Mouse (Mus musculus) large intestine, adult 2 months (tissue): ENCODE results near the gene Snx15. TPM values are rescaled to one million over a fixed set of nuclear protein-coding genes. Genes with fewer than 3 reads are reported as not detected.

Experiments used
- DNase-seq: peaks from one replicate; pipeline ENCODE4 v3.0.0-alpha.2; 2012; ENCODE audit warnings: low read depth, low spot score
- WGBS: fragments of 180-500 bp; shearing (Covaris S2); methylation state at CpG from one replicate; pipeline ENCODE4 v1.1.7; 2018; 5-methylcytosine and 5-hydroxymethylcytosine counted together
- polyA plus RNA-seq: library from polyadenylated mRNA; depleted of rRNA; stranded (reverse); fragments of >200 nt; gene quantifications from 2 replicates; pipeline ENCODE4 v1.2.3, GENCODE M21; 2012

The Snx15 gene
- polyA plus RNA-seq, 1 experiment, result 40.7 TPM

DNA sequence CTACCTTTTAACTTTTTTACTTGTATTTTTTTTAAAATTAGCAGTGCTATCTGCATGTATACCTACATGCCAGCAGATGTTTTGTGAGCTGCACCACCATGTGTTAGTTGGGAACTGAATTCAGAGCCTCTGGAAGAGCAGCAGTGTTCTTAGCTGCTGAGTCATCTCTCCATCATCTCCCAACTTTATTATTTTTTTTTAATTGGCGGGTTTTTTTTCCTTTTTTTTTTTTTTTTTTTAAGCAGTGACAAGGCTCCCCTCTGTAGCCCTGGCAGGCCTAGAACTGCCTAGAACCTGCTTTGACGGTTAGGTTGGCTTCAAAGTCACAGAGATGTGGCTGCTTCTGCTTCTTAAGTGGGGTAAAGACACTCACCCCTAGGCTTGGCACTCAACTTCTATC, 3.2 kb downstream of the Snx15 start:
- 68% methylated on average over 2 of the region's 2 CpGs for WGBS
- no peak for DNase-seq

DNA sequence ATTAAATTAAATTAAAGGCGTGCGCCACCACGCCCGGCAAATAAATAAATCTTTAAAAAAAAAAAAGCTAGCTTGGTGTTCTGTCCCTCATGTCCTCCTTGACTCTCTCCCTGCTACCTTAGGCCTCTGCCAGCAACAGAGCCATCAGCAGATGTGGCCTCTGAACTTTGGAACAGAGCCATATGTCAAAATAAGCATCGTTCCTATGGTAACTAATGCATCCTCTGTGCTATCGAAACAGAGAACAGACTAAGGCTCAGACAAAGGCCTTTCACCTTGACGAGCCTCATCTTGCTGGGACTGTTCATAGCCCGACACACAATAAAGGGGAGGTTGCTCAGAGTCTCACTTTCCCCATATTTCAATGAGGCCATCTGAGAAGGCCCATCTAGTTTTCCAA, 4.8 kb downstream of the Snx15 start:
- DNase-seq, result no peak
- 39% methylated on average over 8 of the region's 8 CpGs for WGBS

DNA sequence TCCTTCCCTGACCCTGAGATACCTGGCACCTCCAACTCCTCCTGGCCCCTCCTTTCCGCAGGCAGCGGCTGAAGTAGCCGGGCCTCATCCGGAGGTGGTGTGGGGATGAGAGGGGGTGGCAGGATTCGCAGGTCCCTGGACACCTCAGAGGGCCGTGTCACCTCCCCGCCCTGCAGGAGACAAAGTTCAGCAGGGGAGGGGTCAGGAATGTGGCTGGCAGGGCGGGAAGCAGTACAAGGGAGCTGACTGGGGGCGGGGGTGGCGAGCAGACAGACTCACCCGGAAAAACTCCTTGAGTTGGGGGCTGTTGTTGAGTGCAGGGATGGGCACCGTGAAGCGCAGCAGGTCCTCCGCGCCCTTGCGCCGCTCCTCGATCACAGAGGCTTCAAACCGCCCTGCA, 6.3 kb downstream of the Snx15 start:
- WGBS, result 53% methylated on average over 19 of the region's 19 CpGs
- DNase-seq, result no peak

DNA sequence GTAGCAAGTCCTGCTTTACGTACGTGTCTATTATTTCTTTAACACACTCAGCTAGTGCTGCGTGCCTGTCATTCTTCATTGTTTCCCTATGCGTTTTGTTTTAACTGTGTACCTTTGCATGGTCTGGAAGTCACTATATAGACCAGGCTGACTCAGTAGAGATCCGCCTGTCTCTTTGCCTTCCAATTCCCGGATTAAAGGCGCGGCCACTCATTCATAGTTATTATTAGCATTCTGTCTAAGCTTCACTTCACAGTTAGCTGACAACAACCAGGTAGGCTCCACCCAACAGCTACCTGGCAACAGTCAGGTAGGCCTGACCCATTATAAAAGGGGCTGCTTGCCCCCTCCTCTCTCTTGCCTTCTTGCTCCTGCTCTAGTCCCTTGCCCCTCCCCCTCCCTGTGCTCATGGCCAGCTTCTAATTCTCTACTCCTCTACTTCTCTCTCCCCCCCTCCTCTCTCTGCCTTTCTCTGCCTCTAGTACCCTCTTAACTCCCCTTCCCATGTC, 9.4 kb downstream of the Snx15 start:
- 2% methylated on average over 8 of the region's 8 CpGs for WGBS
- DNase-seq, result no peak

DNA sequence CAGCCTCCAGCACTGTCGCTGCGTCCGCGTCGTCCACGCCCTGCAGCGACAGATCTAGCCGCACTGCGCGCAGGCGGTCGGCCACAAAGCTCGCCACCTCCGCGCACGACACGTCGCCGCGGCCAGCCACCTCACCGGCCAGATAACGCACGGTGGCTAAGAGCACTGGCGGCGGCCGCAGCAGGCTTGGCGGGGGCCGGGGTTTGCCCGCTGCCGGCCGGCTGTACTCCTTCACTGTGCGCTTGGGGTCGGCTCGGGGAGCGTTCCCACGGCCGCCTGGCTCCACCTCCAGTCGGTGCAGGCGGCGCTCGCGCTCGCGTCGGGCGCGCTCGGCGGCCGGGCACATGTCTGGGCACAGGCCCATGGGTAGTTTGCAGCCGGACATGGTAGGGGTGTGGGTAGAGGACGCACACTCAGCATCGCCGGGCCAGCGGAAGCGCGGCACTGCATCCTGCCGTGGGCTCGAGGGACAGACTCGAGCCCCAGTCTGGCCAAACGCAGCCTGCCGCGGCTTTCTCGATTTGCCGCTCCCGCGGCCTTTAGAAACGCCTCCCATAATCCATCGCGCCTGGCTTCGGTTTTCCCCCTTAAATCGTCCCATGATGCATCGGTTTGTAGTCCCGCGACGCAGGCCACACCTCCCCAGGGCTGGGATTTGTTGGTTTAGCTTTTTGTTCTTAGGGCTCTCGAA, 10.0 kb downstream of the Snx15 start, which contains the start of gene Sac3d1:
Gene Sac3d1, minus strand, starts transcription at position 665 of the 691 bp plus-strand sequence.
- WGBS, result under 1% methylated on average over 77 of the region's 77 CpGs

DNA sequence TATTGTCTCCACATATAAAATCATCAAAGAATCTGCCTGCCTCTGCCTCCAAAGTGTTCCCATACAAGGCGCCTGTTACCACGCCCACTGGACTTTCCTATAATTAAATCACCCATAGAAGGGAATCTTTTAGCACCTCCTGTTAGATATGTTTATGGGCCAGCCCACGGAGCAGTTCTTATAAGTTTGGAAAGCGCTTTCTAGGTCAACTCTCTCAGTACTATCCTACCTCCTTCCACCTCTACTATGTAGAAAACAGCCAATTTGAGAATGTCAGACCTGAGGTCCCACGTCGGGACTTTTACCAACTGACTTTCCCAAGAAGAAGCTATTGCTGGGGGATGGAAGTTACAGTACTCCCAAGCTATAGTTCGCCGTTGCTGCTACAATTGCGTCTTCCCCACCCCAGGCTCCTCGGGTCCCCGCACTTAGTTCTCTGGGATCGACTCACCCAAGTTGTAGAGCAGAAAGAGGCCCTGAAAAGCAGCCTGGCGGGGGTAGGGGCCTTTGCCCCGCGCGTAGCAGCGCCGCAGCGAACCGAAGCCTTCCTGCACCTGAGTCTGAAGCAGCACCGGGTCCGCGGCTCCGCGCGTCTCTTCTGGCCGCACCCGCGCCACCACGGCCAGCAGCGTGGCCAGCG, 10.6 kb downstream of the Snx15 start:
- DNase-seq, result no peak
- 1% methylated on average over 32 of the region's 32 CpGs for WGBS

More for the DNA sequence above, 10.0 kb downstream of the Snx15 start, which contains the start of gene Sac3d1:
- no peak for DNase-seq

DNA sequence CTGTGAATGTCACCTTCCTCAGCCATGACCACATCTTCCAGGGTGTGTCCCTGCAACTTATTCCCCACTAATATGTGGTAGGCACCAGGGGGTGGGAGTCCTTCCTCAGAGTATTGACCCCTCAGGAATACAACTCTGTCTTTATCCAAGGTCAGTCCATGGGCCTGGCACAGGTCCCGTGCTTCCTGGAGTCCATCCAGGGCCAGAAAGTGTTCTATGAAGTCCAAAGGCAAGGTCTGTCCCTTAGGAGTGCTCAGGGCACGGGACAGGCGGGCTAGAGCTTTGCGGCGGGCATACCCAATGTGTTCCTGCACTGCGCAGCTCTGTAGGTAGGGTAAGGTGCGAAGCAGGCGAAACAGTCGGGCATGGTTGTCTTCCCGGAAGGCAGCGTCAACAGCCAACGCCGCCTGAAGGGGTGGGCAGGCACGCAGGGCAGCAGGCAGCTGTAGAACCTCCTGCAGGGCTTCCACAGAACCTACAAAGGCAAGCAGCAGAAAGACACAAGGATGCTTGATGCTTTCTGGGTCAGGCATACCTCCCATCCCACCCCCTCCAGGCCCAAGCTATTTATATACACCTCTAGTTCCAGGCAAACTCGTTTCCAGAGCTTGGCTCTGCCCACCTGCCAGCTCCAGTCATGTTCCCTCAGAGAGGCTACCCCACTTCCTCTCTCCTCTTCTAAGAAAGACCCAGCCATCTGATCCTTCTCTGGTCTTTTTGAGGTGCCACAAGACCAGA, 11.8 kb downstream of the Snx15 start:
- 87% methylated on average over 15 of the region's 15 CpGs for WGBS
- no peak for DNase-seq

DNA sequence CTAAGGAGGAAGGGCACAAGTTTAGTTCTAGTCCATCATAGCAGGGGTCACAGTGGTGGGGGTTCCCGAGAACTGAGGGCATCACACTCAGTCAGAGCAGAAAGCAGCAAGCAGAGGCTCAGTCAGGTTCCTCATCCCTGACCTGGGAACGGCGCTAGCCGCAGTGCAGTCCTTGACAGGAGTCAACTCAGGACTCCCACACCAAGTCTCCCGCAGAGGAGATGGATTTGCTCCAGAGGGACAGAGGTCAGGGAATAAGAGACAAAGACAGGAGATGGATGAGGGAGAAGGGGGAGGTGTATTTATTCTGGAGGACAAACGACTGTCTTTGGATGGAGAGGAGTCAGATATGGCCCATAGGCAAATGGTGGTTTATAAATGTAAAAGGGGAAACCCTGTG, 15.0 kb downstream of the Snx15 start:
- DNase-seq, result no peak

DNA sequence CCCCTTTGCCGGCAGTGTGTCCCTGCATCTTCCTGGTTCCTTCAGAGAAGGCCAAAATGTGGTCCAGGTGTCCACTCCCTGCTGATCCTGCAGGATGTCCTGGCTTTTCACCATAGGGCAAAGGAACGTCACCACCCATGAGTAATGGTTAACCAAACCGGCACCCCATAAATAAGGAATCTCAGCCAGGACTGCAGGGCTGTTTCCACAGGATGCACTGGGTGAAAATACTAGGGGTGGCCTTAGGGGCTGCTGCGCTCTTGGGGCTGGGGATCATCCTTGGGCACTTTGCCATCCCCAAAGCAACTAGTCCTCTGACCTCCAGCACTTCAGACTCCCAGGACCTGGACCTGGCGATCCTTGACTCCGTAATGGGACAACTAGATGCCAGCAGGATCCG, 22.5 kb downstream of the Snx15 start, which contains the start of gene Naaladl1:
Gene Naaladl1, plus strand, starts transcription at position 197 of the 400 bp plus-strand sequence.
- 41% methylated on average over 7 of the region's 7 CpGs for WGBS
- no peak for DNase-seq

More for the DNA sequence above, 15.0 kb downstream of the Snx15 start:
- WGBS, result 68% methylated on average over 6 of the region's 6 CpGs

DNA sequence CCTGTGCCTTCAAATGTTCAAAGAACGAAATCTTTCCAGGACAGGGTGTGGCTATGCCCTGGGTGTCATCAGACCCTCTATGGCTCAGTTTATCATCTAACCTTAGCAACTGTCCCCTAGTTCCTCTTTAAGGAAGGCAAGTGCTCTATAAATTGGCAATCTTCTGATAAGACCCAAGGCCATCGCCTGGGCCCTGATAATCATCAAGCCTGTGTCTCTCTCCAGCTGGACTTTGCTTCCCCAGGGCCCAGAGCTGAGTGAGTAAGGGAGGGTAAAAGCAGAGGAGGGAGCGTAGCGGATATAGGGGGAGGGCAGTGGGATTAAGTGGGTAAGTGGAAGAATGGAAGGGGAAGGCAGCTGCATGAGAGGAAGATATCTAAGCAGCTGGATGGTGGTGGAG, 23.6 kb downstream of the Snx15 start:
- 15% methylated on average over 4 of the region's 4 CpGs for WGBS
- no peak for DNase-seq

DNA sequence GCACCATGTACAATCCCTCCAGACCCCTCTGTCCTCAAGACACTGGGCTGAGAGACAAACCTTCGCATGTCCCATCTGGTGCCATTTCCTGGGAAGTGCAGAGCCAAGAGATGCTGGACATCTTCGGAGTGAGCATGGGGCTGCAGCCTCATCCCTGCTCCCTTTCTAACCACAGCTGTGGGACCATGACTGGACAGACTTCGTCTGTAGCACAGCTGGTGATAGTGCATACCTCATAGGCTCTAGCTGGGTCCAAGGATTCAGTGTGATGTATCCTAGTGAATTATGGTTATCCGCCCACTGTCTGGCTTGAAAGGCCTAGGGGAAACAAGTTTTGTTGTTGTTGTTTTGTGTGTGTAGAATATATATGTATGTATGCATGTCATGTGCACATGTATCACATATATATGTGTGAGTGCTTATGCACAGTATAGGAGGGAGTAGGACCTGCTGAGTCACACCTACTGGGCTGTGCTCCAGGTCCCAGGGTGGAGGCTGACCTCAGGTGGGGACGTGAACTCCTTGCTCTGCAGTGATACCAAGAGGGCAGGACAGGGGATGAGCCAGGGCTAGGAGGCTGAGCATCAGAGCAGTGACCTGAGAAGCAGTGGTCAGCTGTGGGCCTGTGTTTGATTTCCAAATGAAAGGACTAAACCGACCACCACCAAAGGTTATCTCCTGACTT, 25.8 kb downstream of the Snx15 start:
- 71% methylated on average over 6 of the region's 6 CpGs for WGBS
- DNase-seq, result no peak

DNA sequence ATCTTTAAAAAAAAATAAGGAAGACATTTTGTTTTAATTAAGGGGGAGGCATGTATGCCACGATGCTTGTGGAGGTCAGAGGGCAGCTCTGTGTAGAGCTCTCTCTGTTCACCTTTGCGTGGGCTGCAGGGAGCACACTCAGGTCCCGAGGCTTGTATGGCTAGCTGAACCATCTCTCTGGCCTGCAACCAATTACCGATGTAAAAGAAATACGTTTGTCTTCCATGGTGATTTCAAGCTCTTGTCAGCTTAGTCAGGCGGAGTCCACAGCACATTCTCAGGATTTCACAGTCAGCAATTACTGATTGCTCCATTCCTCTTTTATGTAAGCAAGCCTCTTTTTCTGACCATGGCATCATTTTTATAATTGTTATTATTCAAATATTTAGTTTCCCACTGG, 26.9 kb downstream of the Snx15 start:
- 78% methylated on average over 6 of the region's 6 CpGs for WGBS
- no peak for DNase-seq

DNA sequence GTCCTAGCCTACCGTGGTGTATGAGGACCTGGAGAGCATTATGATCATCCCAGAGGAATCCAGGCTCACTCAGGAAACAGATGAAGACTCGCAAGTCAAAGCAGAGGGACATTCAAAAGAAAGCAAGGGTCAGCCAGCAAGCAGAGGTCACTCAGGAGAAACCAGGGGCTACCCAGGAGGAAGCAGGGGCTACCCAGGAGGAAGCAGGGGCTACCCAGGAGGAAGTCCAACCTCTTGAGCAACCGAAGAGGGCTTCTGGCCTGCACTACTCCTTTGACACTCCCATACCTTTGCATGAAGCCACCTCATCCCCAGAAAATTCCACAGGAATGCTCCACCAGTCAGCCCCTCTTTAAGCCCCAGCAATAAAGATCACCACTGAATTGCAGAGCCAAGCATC, 30.3 kb downstream of the Snx15 start:
- DNase-seq, result no peak
- WGBS, result 82% methylated on average over 3 of the region's 3 CpGs

DNA sequence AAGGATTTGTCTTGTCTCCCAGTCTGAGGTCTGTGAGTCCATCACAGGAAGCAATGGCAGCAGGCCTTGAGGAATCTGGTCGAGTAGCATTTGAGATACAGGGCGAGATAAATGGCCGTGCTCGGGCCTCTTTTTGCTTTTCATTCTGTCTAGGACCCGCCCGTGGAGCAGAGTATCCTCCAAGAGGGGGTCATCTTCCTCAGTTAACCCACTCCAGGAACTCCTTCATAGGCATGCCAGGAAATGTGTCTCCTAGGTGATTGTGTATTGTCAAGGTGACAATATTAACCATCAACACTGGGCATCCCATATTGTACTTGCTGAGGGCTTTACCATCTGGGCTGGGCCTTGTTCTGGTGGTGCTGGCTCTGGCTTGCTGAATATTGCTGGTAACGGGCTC, 34.0 kb downstream of the Snx15 start, which contains the start of gene AC131692.1:
Gene AC131692.1, plus strand, starts transcription at position 301 of the 400 bp plus-strand sequence.
- DNase-seq, result no peak
- 93% methylated on average over 7 of the region's 7 CpGs for WGBS

DNA sequence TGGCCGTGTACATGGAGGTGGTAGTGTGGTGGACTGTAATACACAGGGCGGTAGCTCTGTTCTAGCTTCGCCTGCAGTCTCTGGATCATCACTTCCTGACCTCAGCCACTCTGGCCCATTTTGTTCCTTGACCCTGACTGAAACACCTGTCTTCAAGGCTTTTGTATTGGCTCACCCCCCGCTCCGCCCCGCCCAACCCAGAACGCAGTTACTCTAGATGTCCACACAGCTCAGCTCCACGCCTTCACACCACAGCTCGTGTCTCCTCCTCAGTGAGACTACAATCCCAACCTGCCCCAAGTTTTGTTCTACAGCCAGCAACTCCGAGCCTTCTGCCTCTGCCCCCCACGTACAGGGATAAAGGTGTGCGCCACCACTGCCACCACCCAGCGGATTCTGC, 39.3 kb downstream of the Snx15 start:
- 71% methylated on average over 13 of the region's 13 CpGs for WGBS
- no peak for DNase-seq

DNA sequence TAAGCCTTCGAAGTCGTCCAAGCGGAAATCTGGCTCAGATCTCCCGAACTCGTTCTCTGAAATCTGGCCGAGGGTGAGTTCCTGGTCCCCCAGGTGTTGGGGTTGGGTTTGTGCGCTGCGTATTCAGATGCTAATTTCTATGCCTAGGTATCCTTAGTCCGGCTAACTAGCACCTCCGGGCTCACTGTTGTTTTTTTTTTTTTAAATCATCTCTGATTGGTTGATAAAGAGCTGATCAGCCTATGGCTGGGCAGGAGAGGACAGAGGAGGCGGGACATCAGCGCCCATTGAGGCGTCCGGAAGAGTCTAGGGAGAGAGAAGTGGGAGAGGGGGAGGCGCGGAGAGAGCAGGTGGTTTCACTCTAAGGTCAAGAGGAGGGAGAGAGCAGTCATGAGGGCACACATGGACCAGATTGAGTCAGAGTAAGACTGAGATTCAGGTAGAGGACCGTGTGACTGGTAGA, 42.7 kb downstream of the Snx15 start:
- under 1% methylated on average over 17 of the region's 17 CpGs for WGBS
- DNase-seq, result peak; percentile 44

DNA sequence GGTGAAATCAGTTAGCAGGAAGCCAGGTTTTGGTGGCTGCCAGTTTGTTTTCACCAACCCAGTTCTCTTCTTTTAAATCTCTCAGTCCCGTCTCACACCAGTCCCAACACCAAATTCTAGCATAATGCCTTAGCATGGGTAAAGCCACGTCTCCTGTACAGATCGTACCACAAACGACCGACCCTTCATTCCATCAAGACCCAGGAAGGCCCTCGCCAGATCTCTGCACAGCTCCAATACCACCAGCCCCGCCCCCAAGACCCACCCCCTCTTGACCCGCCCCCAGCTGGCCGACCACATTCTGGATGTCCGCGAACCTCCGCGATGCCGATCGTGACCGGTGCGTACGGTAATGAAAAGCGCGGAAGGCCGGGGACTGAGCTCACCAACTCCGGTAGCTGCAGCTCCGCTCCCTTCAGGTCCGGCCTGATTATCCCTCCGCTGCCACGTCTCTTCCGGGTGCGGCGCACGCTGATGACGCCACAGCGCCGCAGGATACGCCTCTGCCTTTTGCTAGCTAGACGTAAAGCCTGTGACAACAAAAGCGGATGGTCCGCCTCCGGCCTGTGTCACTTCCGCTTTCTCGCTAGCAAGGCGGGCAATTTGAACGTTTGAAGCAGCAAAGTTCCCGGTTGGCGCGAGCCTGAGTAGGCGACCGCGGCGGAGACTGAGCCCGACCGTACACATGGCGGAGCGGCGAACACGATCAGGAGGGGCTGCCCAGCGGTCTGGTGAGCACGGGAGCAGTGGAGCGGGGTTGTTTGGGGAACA, 43.4 kb downstream of the Snx15 start, which contains the start of the genes Zfpl1 and Cdca5:
Gene Zfpl1, minus strand, starts transcription at position 479 of the 771 bp plus-strand sequence.
Gene Cdca5, plus strand, starts transcription at position 506 of the 771 bp plus-strand sequence.
- WGBS, result under 1% methylated on average over 58 of the region's 58 CpGs
- DNase-seq, result peak; percentile 94

DNA sequence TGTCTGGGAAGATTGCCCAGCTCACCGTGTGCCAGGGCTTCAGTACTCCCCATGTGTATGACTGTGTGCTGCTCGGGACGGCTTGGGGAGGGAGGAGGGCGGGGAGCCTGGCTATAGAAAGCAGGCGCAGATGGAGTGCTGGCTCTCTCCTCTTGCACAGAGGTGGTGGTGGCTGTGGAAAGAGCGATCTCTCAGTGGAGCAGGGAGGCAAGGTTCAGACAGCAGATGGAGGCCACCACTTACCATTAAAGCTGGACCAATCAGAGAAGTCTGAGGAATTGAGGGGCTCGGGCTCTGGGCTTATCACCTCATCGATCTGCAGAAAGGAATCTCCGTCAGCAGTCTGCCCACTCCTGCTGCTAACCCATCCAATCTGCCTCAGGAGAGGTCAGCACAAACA, 45.9 kb downstream of the Snx15 start, which contains the start of gene Gm28374:
Gene Gm28374, minus strand, starts transcription at position 101 of the 400 bp plus-strand sequence.
- 87% methylated on average over 9 of the region's 9 CpGs for WGBS
- no peak for DNase-seq
